12 mouse cellular contexts compared by ENCODE assay signal in genomic region chr12:75358714-75359113, GRCm38 (mm10). TPM values are rescaled to one million over a fixed set of nuclear protein-coding genes. Genes with fewer than 3 reads are reported as not detected.
DNase-seq lines count a peak whose midpoint lies in the region; ATAC-seq and TF ChIP-seq lines count a peak whose summit lies in the region.
"Had no signal": no experiment of that assay in that cellular context is flagged by ENCODE, and none has a peak within 500 bp of the region (broad histone marks: within the 10 kb centered on the region; RNA-seq: fewer than 3 reads in every experiment).

No protein-coding gene starts in this region.

- H3K27me3 ChIP-seq in intestine, embryonic 16.5 days (replicated peaks; ENCODE audit: control insufficient read depth, insufficient read depth, low read length), result no peaks in the 10 kb centered on the region
- no peaks in the 10 kb centered on the region for H3K27me3 ChIP-seq in intestine, postnatal 0 days (replicated peaks; ENCODE audit: control insufficient read depth, insufficient read depth, low read length)
- no peaks in the 10 kb centered on the region for H3K27me3 ChIP-seq in liver, embryonic 11.5 days (replicated peaks; ENCODE audit: control insufficient read depth, insufficient read depth, low read length)

- no peak for TF ChIP-seq CTCF in intestine, postnatal 0 days (IDR thresholded peaks at IDR 0.05; ENCODE audit: low read depth)
- no peak for TF ChIP-seq CTCF in lung, adult 2 months (IDR thresholded peaks at IDR 0.05; ENCODE audit: insufficient read depth, low read length)

- no peaks in the 10 kb centered on the region for H3K9me3 ChIP-seq in intestine, embryonic 16.5 days (ENCODE audit: control insufficient read depth, low read length)
- H3K9me3 ChIP-seq in intestine, postnatal 0 days (ENCODE audit: control insufficient read depth), result no peaks in the 10 kb centered on the region
- no peaks in the 10 kb centered on the region; the same call in 1 of the 2 replicates for H3K9me3 ChIP-seq in liver, embryonic 11.5 days (ENCODE audit: control insufficient read depth, low read length)

- no peak overlapping the region for H3K27ac ChIP-seq in intestine, embryonic 16.5 days (ENCODE audit: low read length)
- H3K27ac ChIP-seq in intestine, postnatal 0 days (ENCODE audit: low read depth, low read length), result no peak overlapping the region
- H3K27ac ChIP-seq in liver, embryonic 11.5 days (ENCODE audit: low read depth, low read length), result no peak overlapping the region

- no peak overlapping the region for H3K4me3 ChIP-seq in intestine, embryonic 16.5 days (ENCODE audit: low read length)
- H3K4me3 ChIP-seq in intestine, postnatal 0 days (ENCODE audit: low read depth, low read length), result no peak overlapping the region
- H3K4me3 ChIP-seq in lung, adult 2 months (replicated peaks; ENCODE audit: extremely low read depth, low read depth, low read length), result no peak overlapping the region
- H3K4me3 ChIP-seq in liver, embryonic 11.5 days (ENCODE audit: low read depth, low read length), result no peak overlapping the region

- intact Hi-C loops in gastrocnemius, postnatal 14 days (cut with DNase I; ENCODE audit: low total_unique reads), result no loop called here

- no peak overlapping the region for H3K4me2 ChIP-seq in intestine, embryonic 16.5 days (ENCODE audit: low read depth, low read length)
- H3K4me2 ChIP-seq in intestine, postnatal 0 days (replicated peaks; ENCODE audit: low read depth), result no peak overlapping the region
- H3K4me2 ChIP-seq in liver, embryonic 11.5 days, result no peak overlapping the region

- 0 out of 2 replicates have a peak, but pooled peaks have one; percentile 31 for ATAC-seq in intestine, embryonic 16.5 days
- ATAC-seq in intestine, postnatal 0 days, result no peak
- ATAC-seq in liver, embryonic 11.5 days (replicated peaks; ENCODE audit: low FRiP score), result no peak
- ATAC-seq: midbrain, embryonic 16.5 days had no signal

- no peak for TF ChIP-seq POLR2A in lung, adult 2 months (IDR thresholded peaks at IDR 0.05; ENCODE audit: borderline replicate concordance, extremely low read depth, low read depth, low read length)

- H3K9ac ChIP-seq in intestine, embryonic 16.5 days (ENCODE audit: low read depth, low read length), result no peak overlapping the region
- H3K9ac ChIP-seq in intestine, postnatal 0 days (ENCODE audit: low read depth, low read length), result no peak overlapping the region
- no peak overlapping the region for H3K9ac ChIP-seq in liver, embryonic 11.5 days (ENCODE audit: low read depth, low read length)

- no peaks in the 10 kb centered on the region for H3K4me1 ChIP-seq in intestine, embryonic 16.5 days (ENCODE audit: control insufficient read depth, insufficient read depth, low read length)
- no peaks in the 10 kb centered on the region for H3K4me1 ChIP-seq in intestine, postnatal 0 days (replicated peaks; ENCODE audit: control insufficient read depth, insufficient read depth, low read length)
- H3K4me1 ChIP-seq in lung, adult 2 months (ENCODE audit: control insufficient read depth, insufficient read depth, low read length), result peaks cover 21% of the 10 kb centered on the region
- no peaks in the 10 kb centered on the region; the same call in 1 of the 2 replicates for H3K4me1 ChIP-seq in liver, embryonic 11.5 days (replicated peaks; ENCODE audit: control insufficient read depth, insufficient read depth, low read length)

- no peaks in the 10 kb centered on the region for H3K36me3 ChIP-seq in intestine, embryonic 16.5 days (ENCODE audit: control insufficient read depth, insufficient read depth, low read length)
- no peaks in the 10 kb centered on the region for H3K36me3 ChIP-seq in intestine, postnatal 0 days (ENCODE audit: control insufficient read depth, insufficient read depth)
- no peaks in the 10 kb centered on the region for H3K36me3 ChIP-seq in liver, embryonic 11.5 days (ENCODE audit: control insufficient read depth, insufficient read depth, low read length)

- 57% methylated on average over 4 of the region's 4 CpGs for WGBS in intestine, embryonic 16.5 days
- WGBS in intestine, postnatal 0 days, result 54% methylated on average over 4 of the region's 4 CpGs
- 49% methylated on average over 4 of the region's 4 CpGs for WGBS in lung, adult 2 months
- WGBS in liver, embryonic 11.5 days, result 88% methylated on average over 4 of the region's 4 CpGs

- peak; percentile 72 for DNase-seq in adipocyte (ENCODE audit: low spot score)
- peak; percentile 57 for DNase-seq in gastrocnemius, postnatal 14 days
- DNase-seq in lung, adult 2 months, result peak; percentile 20
- no peak for DNase-seq in liver, embryonic 11.5 days (ENCODE audit: low spot score)
- DNase-seq in right cerebral cortex, postnatal 10 days (ENCODE audit: low spot score in 2 of 2), result no peak
- no peak for DNase-seq in B cell, adult 2 months

RNA-seq across cellular contexts. Expression of gene Rhoj, which starts 50.6 kb away (rescaled TPM):
- polyA plus RNA-seq in intestine, embryonic 16.5 days (2015; fragmentation: Nextera tagmentation; extraction: Ambion mirVana), result 37.6 and 37.7 TPM in 2 replicates
- 27.9 and 28.1 TPM in 2 replicates for polyA plus RNA-seq in intestine, postnatal 0 days (2015; fragmentation: Nextera tagmentation; extraction: Ambion mirVana)
- total RNA-seq in gastrocnemius, postnatal 14 days (2021), result 10 to 100 TPM; 29.8 to 32.6 TPM
- 84.9 and 92.2 TPM in 2 replicates for polyA plus RNA-seq in lung, adult 2 months (2012; rRNA removed)
- polyA plus RNA-seq in liver, embryonic 11.5 days (2014; fragmentation: Nextera tagmentation; extraction: Ambion mirVana), result 16.0 and 16.1 TPM in 2 replicates
- total RNA-seq: MEL had no signal

RNA-seq across cellular contexts. Expression of gene Gphb5, which starts 57.9 kb away (rescaled TPM):
- polyA plus RNA-seq in intestine, embryonic 16.5 days (2015; fragmentation: Nextera tagmentation; extraction: Ambion mirVana), result not detected in 2 replicates
- polyA plus RNA-seq in intestine, postnatal 0 days (2015; fragmentation: Nextera tagmentation; extraction: Ambion mirVana), result not detected in 2 replicates
- not detected for total RNA-seq in gastrocnemius, postnatal 14 days (2021)
- polyA plus RNA-seq in lung, adult 2 months (2012; rRNA removed), result not detected in 2 replicates
- polyA plus RNA-seq in liver, embryonic 11.5 days (2014; fragmentation: Nextera tagmentation; extraction: Ambion mirVana), result not detected in 2 replicates
- total RNA-seq: left cerebral cortex, postnatal 14 days; MEL had no signal
- polyA plus RNA-seq: heart, embryonic 14.5 days; midbrain, embryonic 16.5 days had no signal

Comparison
In these comparisons a context has a peak if more than half of its experiments do, and no peak if none do; other contexts are left out.
1. DNase-seq: peak in adipocyte (single experiment), gastrocnemius, postnatal 14 days (single experiment) and lung, adult 2 months (single experiment); none in liver, embryonic 11.5 days (single experiment), right cerebral cortex, postnatal 10 days (0 of 2) and B cell, adult 2 months (0 of 2).